In genomic region chr6:32369092-32369491, GRCm38 (mm10) we compare ENCODE assay signal across 24 mouse cellular contexts.
DNase-seq lines count a peak whose midpoint lies in the region; ATAC-seq and TF ChIP-seq lines count a peak whose summit lies in the region.
"Had no signal": no experiment of that assay in that cellular context is flagged by ENCODE, and none has a peak within 500 bp of the region (broad histone marks: within the 10 kb centered on the region; RNA-seq: fewer than 3 reads in every experiment).

No protein-coding gene starts in this region.

- H3K27me3 ChIP-seq in lung, postnatal 0 days (replicated peaks; ENCODE audit: insufficient read depth, low read length) = no peaks in the 10 kb centered on the region
- H3K27me3 ChIP-seq in embryonic facial prominence, embryonic 10.5 days (replicated peaks; ENCODE audit: low read depth, poor library complexity, severe bottlenecking) = no peaks in the 10 kb centered on the region
- no peaks in the 10 kb centered on the region for H3K27me3 ChIP-seq in embryonic facial prominence, embryonic 12.5 days
- no peaks in the 10 kb centered on the region for H3K27me3 ChIP-seq in limb, embryonic 11.5 days (ENCODE audit: control insufficient read depth, insufficient read depth, low read length)
- H3K27me3 ChIP-seq: embryonic facial prominence, embryonic 13.5 days; embryonic facial prominence, embryonic 15.5 days; forebrain, embryonic 12.5 days had no signal

- no peak for DNase-seq in lung, postnatal 0 days (ENCODE audit: low spot score)
- DNase-seq in lung, postnatal 4 days = no peak
- DNase-seq in embryonic facial prominence, embryonic 10.5 days (ENCODE audit: low spot score) = no peak
- no peak for DNase-seq in limb, embryonic 11.5 days (ENCODE audit: low spot score)
- no peak for DNase-seq in layer of hippocampus, adult 9-10 months (ENCODE audit: low spot score)
- no peak for DNase-seq in ovary, postnatal 36 days (ENCODE audit: low spot score)
- DNase-seq in gastrocnemius, postnatal 4 days (ENCODE audit: low spot score in 2 of 2) = no peak
- DNase-seq: adrenal gland, adult 2 months; adrenal gland, postnatal 10 days; adrenal gland, postnatal 25 days; cerebellum, adult 11 months; cerebellum, adult 18-20 months; cerebellum, adult 8-10 months; cerebellum, adult 9-11 months; cerebellum, postnatal 14 days; cerebellum, postnatal 36 days had no signal

- TF ChIP-seq EP300 in lung, postnatal 0 days (IDR thresholded peaks at IDR 0.05) = peak; percentile 50

- no peak for TF ChIP-seq CTCF in lung, postnatal 0 days (IDR thresholded peaks at IDR 0.05)

- no peaks in the 10 kb centered on the region for H3K9me3 ChIP-seq in lung, postnatal 0 days (ENCODE audit: low read length)
- no peaks in the 10 kb centered on the region for H3K9me3 ChIP-seq in embryonic facial prominence, embryonic 10.5 days
- H3K9me3 ChIP-seq in embryonic facial prominence, embryonic 12.5 days = no peaks in the 10 kb centered on the region
- no peaks in the 10 kb centered on the region for H3K9me3 ChIP-seq in limb, embryonic 11.5 days (ENCODE audit: control insufficient read depth, low read length)
- H3K9me3 ChIP-seq: embryonic facial prominence, embryonic 13.5 days; embryonic facial prominence, embryonic 15.5 days; forebrain, embryonic 10.5 days; forebrain, embryonic 12.5 days had no signal

- no peaks in the 10 kb centered on the region for H3K36me3 ChIP-seq in lung, postnatal 0 days (ENCODE audit: insufficient read depth, low read length)
- H3K36me3 ChIP-seq in embryonic facial prominence, embryonic 10.5 days (replicated peaks) = no peaks in the 10 kb centered on the region
- H3K36me3 ChIP-seq in embryonic facial prominence, embryonic 12.5 days = no peaks in the 10 kb centered on the region
- no peaks in the 10 kb centered on the region for H3K36me3 ChIP-seq in limb, embryonic 11.5 days (ENCODE audit: control insufficient read depth, insufficient read depth, low read length)
- H3K36me3 ChIP-seq: embryonic facial prominence, embryonic 13.5 days; embryonic facial prominence, embryonic 15.5 days; forebrain, embryonic 10.5 days; forebrain, embryonic 12.5 days had no signal

- ATAC-seq in lung, postnatal 0 days = peak; percentile 81
- ATAC-seq in embryonic facial prominence, embryonic 12.5 days (ENCODE audit: insufficient number of reproducible peaks, insufficient read depth, low FRiP score, low TSS enrichment) = no peak
- no peak for ATAC-seq in limb, embryonic 11.5 days (ENCODE audit: insufficient number of reproducible peaks, low FRiP score, low TSS enrichment, low read depth)
- ATAC-seq: forebrain, embryonic 14.5 days; forebrain, embryonic 16.5 days had no signal

- no peak overlapping the region for H3K4me3 ChIP-seq in lung, postnatal 0 days (ENCODE audit: low read depth, low read length)
- H3K4me3 ChIP-seq in embryonic facial prominence, embryonic 10.5 days = no peak overlapping the region
- H3K4me3 ChIP-seq in embryonic facial prominence, embryonic 12.5 days = no peak overlapping the region
- H3K4me3 ChIP-seq in limb, embryonic 11.5 days (ENCODE audit: low read depth, low read length) = no peak overlapping the region
- H3K4me3 ChIP-seq: embryonic facial prominence, embryonic 13.5 days; embryonic facial prominence, embryonic 15.5 days; erythroblast, embryonic 14.5 days; forebrain, embryonic 10.5 days; forebrain, embryonic 12.5 days had no signal

- no peaks in the 10 kb centered on the region for H3K4me1 ChIP-seq in lung, postnatal 0 days (ENCODE audit: insufficient read depth, low read depth, low read length)
- peaks cover 29% of the 10 kb centered on the region for H3K4me1 ChIP-seq in embryonic facial prominence, embryonic 10.5 days
- peaks cover 4% of the 10 kb centered on the region; the same call in 1 of the 2 replicates for H3K4me1 ChIP-seq in embryonic facial prominence, embryonic 12.5 days
- H3K4me1 ChIP-seq in limb, embryonic 11.5 days (ENCODE audit: control insufficient read depth, insufficient read depth, low read length) = peaks cover 18% of the 10 kb centered on the region
- H3K4me1 ChIP-seq: forebrain, embryonic 12.5 days had no signal

- no peak overlapping the region for H3K9ac ChIP-seq in lung, postnatal 0 days (replicated peaks; ENCODE audit: low read depth)
- H3K9ac ChIP-seq in embryonic facial prominence, embryonic 12.5 days = no peak overlapping the region
- H3K9ac ChIP-seq in limb, embryonic 11.5 days (ENCODE audit: low read length) = no peak overlapping the region
- H3K9ac ChIP-seq: embryonic facial prominence, embryonic 13.5 days; embryonic facial prominence, embryonic 15.5 days; forebrain, embryonic 12.5 days had no signal

- no peak overlapping the region for H3K27ac ChIP-seq in lung, postnatal 0 days (ENCODE audit: low read length)
- 0 out of 2 replicates have a peak overlapping the region, but pooled peaks have one; percentile 14 for H3K27ac ChIP-seq in embryonic facial prominence, embryonic 10.5 days (replicated peaks)
- H3K27ac ChIP-seq in embryonic facial prominence, embryonic 12.5 days = 0 out of 2 replicates have a peak overlapping the region, but pooled peaks have one; percentile 65
- peak overlapping the region; percentile 67; the same call in 1 of the 2 replicates for H3K27ac ChIP-seq in limb, embryonic 11.5 days (replicated peaks; ENCODE audit: low read depth, low read length)
- H3K27ac ChIP-seq: embryonic facial prominence, embryonic 15.5 days; forebrain, embryonic 10.5 days; forebrain, embryonic 12.5 days had no signal

- no peak overlapping the region for H3K4me2 ChIP-seq in lung, postnatal 0 days (replicated peaks; ENCODE audit: low read depth, low read length)
- H3K4me2 ChIP-seq in embryonic facial prominence, embryonic 12.5 days (replicated peaks) = no peak overlapping the region
- no peak overlapping the region for H3K4me2 ChIP-seq in limb, embryonic 11.5 days (ENCODE audit: low read depth, severe bottlenecking)
- H3K4me2 ChIP-seq: embryonic facial prominence, embryonic 15.5 days; forebrain, embryonic 12.5 days had no signal

- 68% methylated on average over 3 of the region's 3 CpGs for WGBS in lung, postnatal 0 days
- whole genome bisulfite sequencing in embryonic facial prominence, embryonic 10.5 days = 79% methylated on average over 3 of the region's 3 CpGs
- 59% methylated on average over 3 of the region's 3 CpGs for WGBS in embryonic facial prominence, embryonic 12.5 days
- WGBS in limb, embryonic 11.5 days = 36% methylated on average over 3 of the region's 3 CpGs
